Mouse (Mus musculus): ENCODE data around the gene Carhsp1.

Gene Carhsp1

DNA sequence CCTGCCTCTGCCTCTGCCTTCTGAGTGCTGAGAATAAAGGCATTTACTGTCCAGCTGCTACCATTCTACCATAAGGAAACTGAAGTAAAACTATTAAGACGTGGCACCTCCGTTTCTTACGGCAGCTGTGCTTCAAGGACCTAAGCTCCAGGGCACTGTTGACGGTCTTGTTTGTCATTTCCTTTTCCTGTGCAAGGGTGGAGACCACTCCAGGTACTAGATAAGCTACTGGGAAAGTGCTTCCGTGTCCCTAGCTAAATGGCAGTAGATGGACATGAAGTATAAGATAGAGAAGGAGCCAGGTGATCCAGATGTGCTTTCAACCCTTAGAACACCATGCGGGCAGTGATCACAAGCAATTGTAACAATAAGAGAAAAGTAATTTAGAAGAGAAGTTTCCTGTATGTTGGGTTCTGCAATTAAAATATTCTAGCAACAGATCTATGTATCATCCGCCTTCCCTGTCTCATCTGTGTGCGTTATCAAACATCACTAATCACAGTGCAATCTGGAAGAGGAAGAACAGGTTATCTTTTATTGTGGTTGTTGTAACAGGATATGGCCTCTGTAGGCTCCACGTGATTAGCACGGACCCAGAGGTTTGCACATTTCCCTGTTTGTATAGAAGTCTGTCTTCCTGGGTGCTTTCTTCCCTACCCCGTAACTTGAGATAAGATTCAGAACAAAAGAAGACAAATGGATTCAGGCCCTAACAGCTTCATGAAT is 32.3 kb downstream of the Carhsp1 start:
- DNase-seq (ENCODE audit: low read depth, low spot score), result no peak

- no peak for DNase-seq (ENCODE audit: low read depth, low spot score)
Measured at GRCm38 (mm10) chr16:8638131-8638530, 33.8 kb downstream of the Carhsp1 start.

DNA sequence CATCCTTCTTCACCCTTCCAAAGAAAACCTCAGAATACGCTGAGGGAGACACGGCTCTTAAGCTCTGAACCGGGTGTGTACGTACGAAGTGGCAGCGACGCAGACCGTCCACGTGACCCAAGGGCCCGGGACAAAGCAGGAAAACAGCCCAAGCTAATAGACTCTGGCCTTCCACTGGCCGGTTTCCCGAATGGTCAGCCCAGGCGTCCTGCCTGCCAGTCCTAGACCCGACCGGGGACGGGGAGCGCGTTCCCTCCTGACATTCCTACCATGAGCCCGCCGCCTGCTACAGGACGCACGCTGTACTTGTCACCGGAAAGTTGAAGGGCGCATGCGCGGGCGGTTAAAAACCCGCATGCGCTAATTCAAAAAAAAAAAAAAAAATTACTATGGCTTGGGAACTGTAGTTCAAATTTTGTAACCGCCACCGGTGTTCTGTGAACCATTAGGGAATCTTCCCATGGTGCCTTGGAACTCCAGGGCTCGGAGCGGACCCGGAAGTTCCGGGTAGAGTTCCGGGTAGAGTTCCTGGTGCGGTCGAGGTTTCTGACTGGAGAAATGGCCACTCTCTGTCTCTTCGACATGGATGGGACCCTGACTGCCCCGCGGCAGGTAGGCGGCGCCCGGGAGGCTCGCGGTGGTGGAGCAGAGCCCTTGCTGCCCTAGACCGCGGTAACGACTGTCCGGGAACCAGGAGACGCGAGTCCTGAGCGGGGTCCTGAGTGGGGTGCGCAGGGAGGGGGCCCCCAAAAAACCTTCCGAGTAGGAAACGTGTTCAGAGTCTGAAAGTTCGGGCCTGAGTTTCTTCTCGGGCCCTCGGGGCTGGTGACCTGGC is 34.5 kb downstream of the Carhsp1 start, which contains the start of the genes Pmm2 and Tmem186:
Gene Pmm2, plus strand, starts transcription at position 458 of the 835 bp plus-strand sequence.
Gene Tmem186, minus strand, starts transcription at position 496 of the 835 bp plus-strand sequence.
- DNase-seq (ENCODE audit: low read depth, low spot score), result peak; percentile 84

DNA sequence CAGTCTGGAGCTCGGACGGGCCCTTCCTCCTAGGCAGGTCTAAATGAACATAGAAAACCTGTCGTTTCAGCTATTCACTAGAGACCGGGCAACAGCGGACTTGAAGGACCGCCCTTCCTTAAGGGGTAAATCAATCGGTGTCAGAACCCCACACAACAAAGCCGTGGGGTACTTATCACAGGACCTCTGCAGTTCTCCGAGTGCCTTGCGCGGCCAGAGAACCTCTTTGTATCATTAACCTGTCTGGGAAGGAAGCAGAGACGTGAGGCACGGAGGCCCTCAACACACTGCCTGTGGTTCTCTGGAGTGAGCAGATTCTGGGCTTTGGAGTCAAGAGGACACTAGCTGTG is 35.1 kb downstream of the Carhsp1 start:
- DNase-seq (ENCODE audit: low read depth, low spot score), result no peak

DNA sequence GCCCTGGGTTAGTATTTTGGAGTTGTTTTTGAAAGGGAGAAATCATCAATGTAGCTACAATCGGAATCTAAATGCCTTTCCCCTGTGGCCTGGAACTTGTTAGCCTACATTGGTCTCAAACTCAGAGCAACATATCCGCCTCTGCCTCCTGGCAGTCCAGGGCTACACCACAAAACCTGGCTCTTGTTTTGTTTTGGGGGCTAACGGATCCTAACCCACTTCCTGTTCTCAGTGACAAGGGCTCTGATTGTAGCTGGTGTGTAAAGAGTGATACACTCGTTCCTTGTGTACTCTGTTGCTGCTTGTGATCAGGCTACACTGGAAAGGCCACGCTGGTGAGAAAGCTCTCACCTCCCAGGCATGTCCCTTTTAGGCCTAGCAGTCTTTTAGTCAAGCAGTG is 40.5 kb downstream of the Carhsp1 start:
- no peak for DNase-seq (ENCODE audit: low read depth, low spot score)

DNA sequence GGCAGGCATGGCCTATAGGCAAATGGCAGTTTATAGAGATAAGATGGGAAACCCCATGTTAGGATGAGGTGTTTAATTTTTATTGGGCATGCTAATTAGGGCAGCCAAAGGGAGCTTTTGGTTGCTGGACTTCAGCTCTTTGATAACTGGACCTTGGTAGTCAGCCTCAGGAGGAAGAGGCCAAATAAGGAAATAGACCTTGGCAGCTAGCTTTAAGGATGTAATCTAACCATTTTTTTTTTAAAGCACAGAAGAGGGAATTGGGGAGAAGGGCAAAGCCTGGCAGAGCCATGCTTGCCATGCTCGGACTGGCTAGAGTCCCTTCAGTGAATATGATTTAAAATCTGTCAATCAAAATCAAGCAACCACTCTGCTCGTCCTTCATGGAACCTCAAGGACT is 41.5 kb downstream of the Carhsp1 start:
- no peak for DNase-seq (ENCODE audit: low read depth, low spot score)

GRCm38 (mm10) chr16:8620315-8621115 is 51.4 kb downstream of the Carhsp1 start:
- no peak for DNase-seq (ENCODE audit: low read depth, low spot score)

GRCm38 (mm10) chr16:8619659-8620314 is 52.2 kb downstream of the Carhsp1 start:
- DNase-seq (ENCODE audit: low read depth, low spot score), result no peak

DNA sequence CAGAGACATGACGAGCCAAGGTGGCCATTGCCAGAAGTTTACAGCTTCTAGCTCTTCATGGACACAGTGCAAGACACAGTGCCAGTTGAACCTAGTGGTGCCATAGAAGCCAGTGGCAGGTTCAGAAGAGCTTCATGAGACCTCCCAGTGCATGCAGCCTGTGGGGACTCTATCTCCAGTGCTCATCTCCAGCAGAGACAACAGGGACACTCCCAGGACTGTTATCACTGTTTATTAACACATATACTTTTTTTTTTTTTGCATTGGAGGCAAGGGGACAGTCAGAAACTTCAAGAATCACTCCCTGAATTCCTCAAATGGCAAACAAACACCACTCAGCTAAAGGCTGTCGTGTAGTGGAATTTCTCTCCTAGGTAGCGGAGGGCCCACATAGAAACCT is 58.5 kb downstream of the Carhsp1 start:
- no peak for DNase-seq (ENCODE audit: low read depth, low spot score)

DNA sequence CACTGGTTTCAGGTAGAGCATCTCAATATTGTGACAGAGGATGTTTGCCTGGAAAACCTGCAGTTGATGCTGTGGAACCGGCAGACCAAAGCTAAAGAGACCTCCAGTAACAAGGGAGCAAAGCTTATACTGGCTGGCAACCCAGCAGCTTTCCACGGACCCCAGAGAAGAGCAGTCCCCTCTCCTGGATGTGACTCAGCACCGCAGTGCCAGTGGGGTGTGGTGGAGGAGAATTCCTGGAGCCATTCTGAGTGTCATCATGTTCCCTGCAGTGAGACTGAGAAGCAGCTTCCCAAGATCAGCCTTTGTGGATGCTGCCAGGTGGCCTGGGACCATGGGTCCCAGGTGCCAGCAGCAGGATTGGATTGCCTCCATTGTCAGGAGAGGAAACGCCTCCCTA is 58.9 kb downstream of the Carhsp1 start:
- DNase-seq (ENCODE audit: low read depth, low spot score), result no peak

DNA sequence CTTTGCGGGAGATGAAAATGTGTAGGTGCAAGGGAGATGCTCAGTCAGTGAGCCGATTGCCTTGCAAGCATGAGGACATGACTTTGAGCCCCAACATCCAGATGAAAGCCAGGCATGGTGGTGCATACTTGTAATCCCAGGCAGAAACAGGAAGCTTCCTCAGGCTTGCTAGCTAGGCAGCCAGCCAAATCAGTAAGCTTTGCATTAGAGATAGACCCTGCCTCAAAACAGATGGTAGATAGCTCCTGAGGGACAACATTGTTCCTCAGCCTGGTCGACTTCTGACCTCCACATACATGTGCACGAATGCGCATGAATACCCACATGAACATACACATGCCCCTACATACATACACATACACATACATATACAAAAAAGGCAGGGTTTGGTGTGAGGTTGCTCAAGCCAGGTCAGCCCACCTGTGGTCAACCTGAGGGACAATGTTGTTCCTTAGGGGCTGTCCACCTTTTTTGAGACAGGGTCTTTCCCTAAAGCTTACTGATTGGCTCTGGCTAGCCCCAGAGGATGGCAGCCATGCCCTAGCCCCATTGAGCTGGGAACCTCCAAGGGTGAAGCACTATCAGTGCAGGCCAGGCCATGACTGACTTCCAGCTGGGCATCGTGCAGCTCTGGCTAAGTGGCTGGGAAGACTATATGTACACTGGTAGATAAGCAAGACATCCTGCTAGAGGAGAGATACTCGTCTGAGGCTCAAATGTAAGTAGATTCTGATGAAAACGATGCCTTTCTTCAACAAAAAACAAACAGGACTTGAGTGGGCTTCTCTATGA is 59.5 kb downstream of the Carhsp1 start:
- no peak for DNase-seq (ENCODE audit: low read depth, low spot score)

DNA sequence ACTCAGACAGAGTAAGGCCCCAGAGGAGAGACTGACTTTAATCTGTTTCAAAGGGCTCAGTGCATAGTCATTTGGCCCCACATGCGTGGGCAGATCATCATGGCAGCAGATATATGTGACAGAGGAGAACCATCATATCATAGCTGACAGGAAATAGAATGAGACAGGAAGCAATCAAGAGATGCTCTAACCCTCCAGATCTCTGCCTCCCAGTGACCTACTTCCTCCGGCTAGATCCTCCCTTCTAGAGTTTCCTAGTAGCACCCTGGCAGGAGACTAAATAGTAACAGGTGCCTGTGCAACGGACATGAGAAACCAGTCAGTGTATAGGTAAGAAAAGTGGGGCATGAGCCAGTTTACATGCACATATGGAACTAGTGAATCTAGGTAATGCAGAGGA is 61.6 kb downstream of the Carhsp1 start:
- no peak for DNase-seq (ENCODE audit: low read depth, low spot score)
